Mouse (Mus musculus) right cerebral cortex, postnatal 4 days (tissue): ENCODE data around the gene Rtn4ip1.
A peak's percentile ranks its signal among the peaks of the same experiment; 100 is the strongest.

Source experiments
- DNase-seq: peaks from one replicate; pipeline ENCODE4 v3.0.0-alpha.2; 2022

Rtn4ip1 gene

GRCm38 (mm10) chr10:44003551-44004151 lies 102.0 kb downstream of the Rtn4ip1 start:
- peak; percentile 53 for DNase-seq

DNA sequence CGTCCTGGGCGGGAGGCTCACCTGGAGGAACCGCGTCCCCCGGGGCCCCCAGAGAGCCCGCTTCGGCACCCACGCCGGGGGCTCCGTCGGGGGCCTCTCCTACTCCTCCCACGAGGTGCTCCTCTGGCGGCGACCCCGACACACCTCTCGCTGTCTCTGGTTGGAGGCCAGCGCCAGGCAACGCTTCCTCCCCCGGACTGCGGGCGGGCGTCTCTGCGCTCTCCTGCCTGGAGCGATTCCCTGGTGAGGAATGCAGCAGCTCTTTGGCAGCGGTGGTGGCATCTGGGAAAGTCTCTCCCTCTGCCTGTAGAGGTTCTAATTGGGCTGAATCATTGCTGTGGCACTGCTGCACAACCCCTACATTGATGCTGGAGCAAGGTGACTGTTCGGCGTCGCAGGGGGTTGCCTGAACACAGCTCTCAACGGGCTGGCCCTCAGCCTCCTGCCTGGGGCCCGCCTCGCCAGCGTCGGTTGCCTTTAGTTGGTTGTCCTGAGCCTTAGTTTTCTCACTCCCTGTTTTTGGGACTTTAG lies 102.7 kb downstream of the Rtn4ip1 start:
- no peak for DNase-seq

DNA sequence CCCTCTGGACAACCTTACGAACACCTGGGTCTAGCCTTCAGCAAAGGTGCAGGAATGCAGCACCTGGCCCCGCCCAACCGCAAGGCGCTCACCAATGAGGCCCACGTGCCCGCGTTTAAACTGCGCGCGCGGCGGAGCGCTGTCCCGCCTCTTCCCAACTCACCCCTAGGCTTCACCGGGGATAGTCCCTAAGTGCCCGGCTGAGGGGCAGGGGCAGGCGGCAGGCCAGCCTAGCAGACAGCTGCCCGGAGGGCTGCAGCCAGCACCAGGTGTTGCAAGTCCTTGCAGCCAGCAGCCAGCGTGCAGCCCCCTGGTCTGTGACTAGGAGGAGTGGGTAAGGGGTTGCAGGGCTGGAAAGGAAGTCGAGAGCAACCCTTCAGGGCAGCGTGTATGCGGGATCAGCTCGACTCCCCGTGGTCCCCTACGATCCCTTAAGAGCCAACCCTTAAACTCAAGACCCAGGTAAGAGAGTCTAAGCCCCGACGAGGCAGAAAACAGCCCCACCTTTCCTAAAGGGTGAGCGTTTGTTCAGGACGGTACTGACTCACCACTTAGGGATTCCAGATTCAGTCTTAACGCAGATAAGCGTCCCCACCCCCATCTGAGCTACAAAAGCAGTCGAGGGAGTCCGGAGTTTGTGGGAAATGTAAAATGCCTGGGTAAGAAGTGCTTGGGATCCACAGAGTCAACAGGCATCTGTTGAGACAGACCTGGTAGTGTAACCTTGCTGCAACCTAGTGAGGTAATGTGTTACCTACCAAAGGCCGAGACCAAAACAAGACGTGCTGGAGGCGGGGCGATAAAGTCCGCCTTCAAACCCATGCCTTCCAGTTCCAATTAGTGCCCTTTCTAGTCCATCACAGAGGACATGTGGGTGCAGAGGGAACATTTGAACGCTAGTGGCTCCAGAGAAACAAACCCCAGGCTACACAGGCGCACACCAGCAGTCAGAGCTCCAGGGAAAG lies 104.4 kb downstream of the Rtn4ip1 start:
- peak; percentile 11 for DNase-seq
